Mouse (Mus musculus) olfactory bulb, adult 2 months (tissue): ENCODE results near the gene Myo1h. TPM values are rescaled to one million over a fixed set of nuclear protein-coding genes. Genes with fewer than 3 reads are reported as not detected.

Experiments used
- H3K27ac ChIP-seq: fragments of 200-500 bp; 2 replicates; pipeline ENCODE4 v1.5.1; 2012; ENCODE audit warnings: low read depth, low read length; ENCODE audit not compliant: insufficient read depth
- H3K4me1 ChIP-seq: fragments of 200-500 bp; 2 replicates; pipeline ENCODE4 v1.6.1; 2012; ENCODE audit warnings: low read length; ENCODE audit not compliant: control insufficient read depth, insufficient read depth
- H3K4me3 ChIP-seq: fragments of 200-500 bp; 2 replicates; pipeline ENCODE4 v1.5.1; 2012; ENCODE audit warnings: mild to moderate bottlenecking, low read depth, low read length, moderate library complexity; ENCODE audit not compliant: insufficient read depth
- CTCF ChIP-seq: fragments of 200-500 bp; IDR thresholded peaks from 2 replicates; pipeline ENCODE4 v1.5.1; 2012; ENCODE audit warnings: low read depth, mild to moderate bottlenecking, low read length, moderate library complexity; ENCODE audit not compliant: insufficient read depth
- POLR2A ChIP-seq: fragments of 200-500 bp; IDR thresholded peaks from 2 replicates; pipeline ENCODE4 v1.6.1; 2012; ENCODE audit warnings: mild to moderate bottlenecking, low read depth, low read length, moderate library complexity; ENCODE audit not compliant: insufficient read depth
- WGBS: fragments of 180-500 bp; shearing (Covaris S2); methylation state at CpG from one replicate; pipeline ENCODE4 v1.1.7; 2018; 5-methylcytosine and 5-hydroxymethylcytosine counted together
- polyA plus RNA-seq: library from polyadenylated mRNA; stranded (reverse); fragments of >200 nt; gene quantifications from 2 replicates; pipeline ENCODE4 v1.2.4, GENCODE M21; 2012; ENCODE audit warnings: low replicate concordance; ENCODE audit not compliant: missing spikeins, insufficient read depth, insufficient read length

The Myo1h gene
- polyA plus RNA-seq = not detected in 2 replicates

GRCm38 (mm10) chr5:114288874-114289273 is at the start of gene Myo1h:
Gene Myo1h (plus strand): TSS chr5:114289166.
- H3K4me1 ChIP-seq = peaks cover 16% of the 10 kb centered on the region
- H3K27ac ChIP-seq = no peak within 1 kb of the TSS
- WGBS = 66% methylated on average over 13 of the region's 13 CpGs
- no peak for TF ChIP-seq POLR2A
- TF ChIP-seq CTCF = no peak
- H3K4me3 ChIP-seq = no peak within 1 kb of the TSS

GRCm38 (mm10) chr5:114239737-114240136 is 49.2 kb upstream of the Myo1h start:
- Histone ChIP-seq H3K4me1 (no peaks in the 10 kb centered on the region), H3K4me3 (no peak overlapping the region), H3K27ac (no peak overlapping the region)
- WGBS = 52% methylated on average over 14 of the region's 14 CpGs
- TF ChIP-seq POLR2A (no peak), CTCF (no peak)

GRCm38 (mm10) chr5:114246465-114246864 is 42.5 kb upstream of the Myo1h start:
- TF ChIP-seq POLR2A (no peak), CTCF (no peak)
- H3K27ac ChIP-seq = no peak overlapping the region
- WGBS = 84% methylated on average over 7 of the region's 7 CpGs
- no peak overlapping the region for H3K4me3 ChIP-seq
- H3K4me1 ChIP-seq = peaks cover 4% of the 10 kb centered on the region; the same call in 1 of the 2 replicates

GRCm38 (mm10) chr5:114248174-114248589 is 40.8 kb upstream of the Myo1h start:
- TF ChIP-seq CTCF (peak; percentile 86), POLR2A (no peak)
- H3K4me3 ChIP-seq = no peak overlapping the region
- H3K27ac ChIP-seq = no peak overlapping the region
- WGBS = 12% methylated on average over 14 of the region's 14 CpGs
- peaks cover 4% of the 10 kb centered on the region; the same call in 1 of the 2 replicates for H3K4me1 ChIP-seq

GRCm38 (mm10) chr5:114259495-114259894 is 29.5 kb upstream of the Myo1h start:
- Histone ChIP-seq H3K4me3 (no peak overlapping the region), H3K27ac (no peak overlapping the region), H3K4me1 (peaks cover 12% of the 10 kb centered on the region)
- TF ChIP-seq POLR2A = no peak
- TF ChIP-seq CTCF = no peak
- WGBS = 83% methylated on average over 10 of the region's 10 CpGs

- no peak for TF ChIP-seq POLR2A
- no peak for TF ChIP-seq CTCF
- H3K4me3 ChIP-seq = no peak overlapping the region
- peaks cover 3% of the 10 kb centered on the region; the same call in 1 of the 2 replicates for H3K4me1 ChIP-seq
- H3K27ac ChIP-seq = no peak overlapping the region
These were observed 27.5 kb upstream of the Myo1h start for GRCm38 (mm10) chr5:114261494-114261893.

GRCm38 (mm10) chr5:114264030-114264459 is 24.9 kb upstream of the Myo1h start:
- H3K4me3 ChIP-seq = no peak overlapping the region
- 65% methylated on average over 8 of the region's 8 CpGs for WGBS
- no peak for TF ChIP-seq POLR2A
- no peak for TF ChIP-seq CTCF
- H3K27ac ChIP-seq = no peak overlapping the region
- H3K4me1 ChIP-seq = peaks cover 9% of the 10 kb centered on the region

- H3K4me3 ChIP-seq = no peak overlapping the region
- TF ChIP-seq CTCF = no peak
- TF ChIP-seq POLR2A = no peak
- H3K27ac ChIP-seq = no peak overlapping the region
- H3K4me1 ChIP-seq = peaks cover 16% of the 10 kb centered on the region
- WGBS = 78% methylated on average over 8 of the region's 8 CpGs
These were observed 24.2 kb upstream of the Myo1h start for GRCm38 (mm10) chr5:114264791-114265190.

- WGBS = 14% methylated on average over 7 of the region's 7 CpGs
- Histone ChIP-seq H3K4me1 (peaks cover 35% of the 10 kb centered on the region), H3K27ac (no peak overlapping the region), H3K4me3 (no peak overlapping the region)
- no peak for TF ChIP-seq CTCF
- no peak for TF ChIP-seq POLR2A
These were observed 20.3 kb upstream of the Myo1h start for GRCm38 (mm10) chr5:114268646-114269045.

GRCm38 (mm10) chr5:114269499-114269898 is 19.5 kb upstream of the Myo1h start:
- no peak for TF ChIP-seq POLR2A
- no peak for TF ChIP-seq CTCF
- Histone ChIP-seq H3K4me1 (peaks cover 42% of the 10 kb centered on the region), H3K4me3 (no peak overlapping the region), H3K27ac (no peak overlapping the region)
- 53% methylated on average over 7 of the region's 7 CpGs for WGBS
